Mouse (Mus musculus): ENCODE measurements around the gene Hbb-bt. TPM values are rescaled to one million over a fixed set of nuclear protein-coding genes. Genes with fewer than 3 reads are reported as not detected.

Hbb-bt gene
- 0.42 TPM in 1 of 2 replicates, not detected in the other for total RNA-seq (2012; rRNA removed)
- total RNA-seq (2014; rRNA removed), result 5.6 and 6.0 TPM in 2 replicates
- 4.3 and 4.6 TPM in 2 replicates for polyA plus RNA-seq (2012; ENCODE audit: insufficient read length, low read depth)

GRCm38 (mm10) chr7:103813766-103814165 lies at the start of gene Hbb-bt:
TSS of gene Hbb-bt (minus strand) at chr7:103813996.
- H3K4me3 ChIP-seq (replicated peaks in 1 of 3; ENCODE audit: low read depth in 2 of 3, low read length in 2 of 3, poor library complexity in 1 of 3), result no peak within 1 kb of the TSS
- H3K79me2 ChIP-seq (replicated peaks; ENCODE audit: control insufficient read depth, extremely low read depth, insufficient read depth, poor library complexity, severe bottlenecking), result no peaks in the 10 kb centered on the region
- TF ChIP-seq TCF12 (IDR thresholded peaks at IDR 0.05; ENCODE audit: low read depth, low read length) (no peak), IRF4 (IDR thresholded peaks at IDR 0.05; ENCODE audit: low read depth, low read length) (no peak), ETS1 (conservative IDR thresholded peaks at IDR 0.05; ENCODE audit: low read depth, low read length) (no peak), MAZ (IDR thresholded peaks at IDR 0.05; ENCODE audit: low read depth, low read length) (no peak), PAX5 (IDR thresholded peaks at IDR 0.05; ENCODE audit: low read length) (no peak)
- H3K27ac ChIP-seq (ENCODE audit: insufficient read depth, low read depth), result no peak within 1 kb of the TSS
- H3K27me3 ChIP-seq (replicated peaks), result no peaks in the 10 kb centered on the region
- no peak for DNase-seq (ENCODE audit: extremely low read depth)
- in situ Hi-C loops (cut with MboI; ENCODE audit: low pct_ligation_motif_present, low pct_unique_long_range_greater_than_20kb, low sequenced_read_pairs) (no loop called here), dilution Hi-C loops (cut with MboI; ENCODE audit: extremely low pct_ligation_motif_present, extremely low pct_unique_long_range_greater_than_20kb, low sequenced_read_pairs) (no loop called here)
- no peaks in the 10 kb centered on the region for H3K9me3 ChIP-seq (replicated peaks; ENCODE audit: low read length)
- no peak within 1 kb of the TSS for H3K4me2 ChIP-seq (ENCODE audit: insufficient read depth, low read depth, poor library complexity, severe bottlenecking)
- peaks cover 2 to 45% of the 10 kb centered on the region in 2 experiments; a peak in 3 of 4 replicates for H3K4me1 ChIP-seq (ENCODE audit: control insufficient read depth in 1 of 2, insufficient read depth in 2 of 2)
- no peaks in the 10 kb centered on the region for H3K36me3 ChIP-seq (replicated peaks in 1 of 2; ENCODE audit: control insufficient read depth in 1 of 2, insufficient read depth in 1 of 2, low read length in 1 of 2)
- H3K9ac ChIP-seq (ENCODE audit: insufficient read depth, low read depth), result no peak within 1 kb of the TSS

- Histone ChIP-seq H3K4me3 (replicated peaks in 1 of 3; ENCODE audit: low read depth in 2 of 3, low read length in 2 of 3, poor library complexity in 1 of 3) (no peak overlapping the region), H3K27me3 (replicated peaks) (no peaks in the 10 kb centered on the region), H3K79me2 (replicated peaks; ENCODE audit: control insufficient read depth, extremely low read depth, insufficient read depth, poor library complexity, severe bottlenecking) (no peaks in the 10 kb centered on the region), H3K9me3 (replicated peaks; ENCODE audit: low read length) (no peaks in the 10 kb centered on the region), H3K36me3 (replicated peaks in 1 of 2; ENCODE audit: control insufficient read depth in 1 of 2, insufficient read depth in 1 of 2, low read length in 1 of 2) (no peaks in the 10 kb centered on the region), H3K4me2 (ENCODE audit: insufficient read depth, low read depth, poor library complexity, severe bottlenecking) (peak overlapping the region; percentile 56), H3K27ac (ENCODE audit: insufficient read depth, low read depth) (no peak overlapping the region), H3K4me1 (ENCODE audit: control insufficient read depth in 1 of 2, insufficient read depth in 2 of 2) (peaks cover 8 to 33% of the 10 kb centered on the region in 2 experiments; a peak in 3 of 4 replicates), H3K9ac (ENCODE audit: insufficient read depth, low read depth) (no peak overlapping the region)
- dilution Hi-C loops (cut with MboI; ENCODE audit: extremely low pct_ligation_motif_present, extremely low pct_unique_long_range_greater_than_20kb, low sequenced_read_pairs) (no loop called here), in situ Hi-C loops (cut with MboI; ENCODE audit: low pct_ligation_motif_present, low pct_unique_long_range_greater_than_20kb, low sequenced_read_pairs) (no loop called here)
- TF ChIP-seq UBTF (IDR thresholded peaks at IDR 0.05; ENCODE audit: low read depth, low read length), result no peak
- TF ChIP-seq TBP (conservative IDR thresholded peaks at IDR 0.05; ENCODE audit: low read depth, low read length), result no peak
- no peak for TF ChIP-seq MYC (IDR thresholded peaks at IDR 0.05; ENCODE audit: low read depth, low read length)
- no peak for TF ChIP-seq HCFC1 (IDR thresholded peaks at IDR 0.05; ENCODE audit: low read depth, low read length)
- TF ChIP-seq JUN (IDR thresholded peaks at IDR 0.05; ENCODE audit: insufficient read depth, low read depth, low read length), result no peak
- no peak for TF ChIP-seq KAT2A (IDR thresholded peaks at IDR 0.05; ENCODE audit: insufficient replicate concordance, low read length)
- no peak for TF ChIP-seq TCF12 (IDR thresholded peaks at IDR 0.05; ENCODE audit: low read depth, low read length)
- TF ChIP-seq RCOR1 (conservative IDR thresholded peaks at IDR 0.05; ENCODE audit: low read depth, low read length), result no peak
- no peak for TF ChIP-seq ZKSCAN1 (IDR thresholded peaks at IDR 0.05; ENCODE audit: borderline replicate concordance, low read depth, low read length)
- TF ChIP-seq CTCF (conservative IDR thresholded peaks at IDR 0.05 in 1 of 2, IDR thresholded peaks at IDR 0.05 in 1 of 2; ENCODE audit: low read depth in 2 of 2, low read length in 2 of 2), result no peak
- no peak for TF ChIP-seq BHLHE40 (IDR thresholded peaks at IDR 0.05; ENCODE audit: low read depth, low read length)
- TF ChIP-seq MXI1 (IDR thresholded peaks at IDR 0.05; ENCODE audit: low read depth, low read length), result no peak
- peak; percentile 48 for DNase-seq (ENCODE audit: extremely low read depth)
Measured at GRCm38 (mm10) chr7:103861531-103861930, 47.7 kb upstream of the Hbb-bt start.
